Mouse (Mus musculus) midbrain, postnatal 0 days (tissue): ENCODE data around the gene Tenm4. TPM values are rescaled to one million over a fixed set of nuclear protein-coding genes. Genes with fewer than 3 reads are reported as not detected.

Source experiments
- ATAC-seq: fragments of 200-750 bp; cut with Nextera tagmentation; 2 replicates; pipeline ENCODE4 v1.8.0; 2017; ENCODE audit warnings: moderate number of reproducible peaks, mild to moderate bottlenecking, moderate TSS enrichment, moderate library complexity; ENCODE audit not compliant: low FRiP score
- DNase-seq: peaks from one replicate; pipeline ENCODE4 v3.0.0-alpha.2; 2015; ENCODE audit warnings: low spot score
- H3K27ac ChIP-seq: fragments of 300-500 bp; sonication (generic); 2 replicates; pipeline ENCODE4 v1.5.1; 2014; ENCODE audit warnings: low read depth, mild to moderate bottlenecking, low read length, mixed read lengths
- H3K27me3 ChIP-seq: fragments of 300-500 bp; sonication (generic); 2 replicates; pipeline ENCODE4 v1.6.1; 2014; ENCODE audit warnings: low read length, control low read depth, mixed read lengths; ENCODE audit not compliant: insufficient read depth
- H3K36me3 ChIP-seq: fragments of 300-500 bp; sonication (generic); 2 replicates; pipeline ENCODE4 v1.6.1; 2014; ENCODE audit warnings: low read length, control low read depth, mixed read lengths; ENCODE audit not compliant: insufficient read depth
- H3K4me1 ChIP-seq: fragments of 300-500 bp; sonication (generic); 2 replicates; pipeline ENCODE4 v1.6.1; 2014; ENCODE audit warnings: mild to moderate bottlenecking, control low read depth, antibody characterized with exemption, low read length, mixed read lengths; ENCODE audit not compliant: insufficient read depth
- H3K4me2 ChIP-seq: fragments of 300-500 bp; sonication (generic); 2 replicates; pipeline ENCODE4 v1.6.1; 2014; ENCODE audit warnings: low read depth, mild to moderate bottlenecking, low read length, mixed read lengths; ENCODE audit not compliant: poor library complexity, severe bottlenecking
- H3K4me3 ChIP-seq: fragments of 300-500 bp; sonication (generic); 2 replicates; pipeline ENCODE4 v1.5.1; 2014; ENCODE audit warnings: low read depth, mild to moderate bottlenecking, low read length, moderate library complexity
- H3K9ac ChIP-seq: fragments of 300-500 bp; sonication (generic); replicated peaks from 2 replicates; pipeline ENCODE4 v1.6.1; 2014; ENCODE audit warnings: mild to moderate bottlenecking, low read length, moderate library complexity, mixed read lengths; ENCODE audit not compliant: poor library complexity, severe bottlenecking
- H3K9me3 ChIP-seq: fragments of 300-500 bp; sonication (generic); 2 replicates; pipeline ENCODE4 v1.6.1; 2016; ENCODE audit warnings: low read length, control low read depth
- CTCF ChIP-seq: IDR thresholded peaks from 2 replicates; pipeline ENCODE4 v1.5.1; 2016; ENCODE audit warnings: antibody characterized with exemption, mild to moderate bottlenecking
- WGBS: fragments of 180-500 bp; shearing (Covaris S2); extraction: QIAGEN DNeasy Blood & Tissue Kit; methylation state at CpG from one replicate; pipeline ENCODE4 v1.1.7; 2014; 5-methylcytosine and 5-hydroxymethylcytosine counted together
- polyA plus RNA-seq: library from polyadenylated mRNA; unstranded; fragments of >200 nt; fragmentation: Nextera tagmentation; extraction: Ambion mirVana; gene quantifications from 2 replicates; pipeline ENCODE4 v1.2.1, GENCODE M21; 2015
- total RNA-seq: library from RNA; depleted of rRNA; stranded (reverse); fragments of >200 nt; gene quantifications from 2 replicates; pipeline ENCODE4 v1.2.3, GENCODE M21; 2014

Tenm4 gene
- total and polyA plus RNA-seq, 2 experiments from 2014 or later: 35.9 to 56.0 TPM

DNA sequence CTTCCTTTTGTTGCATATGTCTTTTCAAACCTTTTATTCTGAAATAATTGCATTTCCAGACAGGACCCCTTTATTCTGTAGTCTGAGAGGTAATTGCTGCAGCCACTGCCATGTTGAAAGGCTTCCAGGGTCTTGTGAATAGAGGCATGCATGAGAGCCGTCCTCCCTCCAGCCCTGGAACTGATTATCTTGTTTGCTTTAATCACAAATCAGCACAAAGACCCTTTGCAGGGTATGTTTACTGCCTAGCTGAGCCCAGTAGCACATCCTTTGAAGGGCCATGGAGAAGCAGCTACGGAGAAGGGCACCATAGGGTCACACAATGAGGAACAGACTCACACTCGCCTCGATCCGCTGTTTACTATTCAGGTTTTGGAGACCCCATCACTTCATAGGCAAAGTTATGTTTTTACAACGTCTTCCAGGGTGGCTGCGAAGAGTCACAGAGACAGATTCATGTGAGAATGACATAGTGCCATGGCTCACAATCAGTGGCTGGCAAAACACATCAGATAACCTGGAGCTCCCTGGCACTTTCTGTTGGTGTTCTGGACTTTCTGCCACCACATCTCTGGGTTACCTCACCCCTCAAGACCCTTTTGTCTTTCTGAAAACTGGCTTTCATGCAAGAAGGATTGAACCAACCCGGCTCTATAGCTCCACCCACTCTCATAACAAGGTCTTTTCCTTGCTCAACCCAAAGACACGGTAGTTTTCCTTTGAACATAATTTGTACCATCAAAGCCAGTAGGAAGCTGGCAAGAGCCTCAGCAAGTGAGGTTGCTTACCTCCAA lies 425.6 kb downstream of the Tenm4 start:
- no peak for TF ChIP-seq CTCF
- H3K27me3 ChIP-seq: no peaks in the 10 kb centered on the region
- H3K4me3 ChIP-seq: no peak overlapping the region
- no peak overlapping the region for H3K4me2 ChIP-seq
- H3K9ac ChIP-seq: no peak overlapping the region
- H3K27ac ChIP-seq: no peak overlapping the region
- no peak for ATAC-seq
- no peaks in the 10 kb centered on the region for H3K4me1 ChIP-seq
- no peaks in the 10 kb centered on the region for H3K36me3 ChIP-seq
- no peak for DNase-seq
- WGBS: 64% methylated on average over 9 of the region's 9 CpGs
- no peaks in the 10 kb centered on the region for H3K9me3 ChIP-seq

DNA sequence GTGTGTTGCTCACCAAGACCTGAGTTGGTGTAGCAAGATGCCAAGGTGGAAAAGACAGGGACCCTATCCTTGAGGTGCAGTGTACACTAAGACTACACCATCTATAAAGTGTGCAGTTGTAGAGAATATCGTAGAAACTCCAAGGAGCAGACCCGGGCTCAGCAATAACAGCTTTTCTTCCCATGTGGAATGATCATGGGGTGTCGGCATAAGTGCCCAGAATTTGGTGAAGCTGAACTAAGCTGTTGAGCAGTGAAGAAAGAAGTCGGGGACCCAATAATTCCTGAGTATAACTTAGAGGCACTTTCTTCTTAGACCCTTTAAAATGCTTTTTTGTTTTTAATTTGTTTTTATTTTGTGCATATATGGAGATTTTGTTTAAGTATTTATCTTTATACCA lies 426.8 kb downstream of the Tenm4 start:
- no peak for ATAC-seq
- no peaks in the 10 kb centered on the region for H3K4me1 ChIP-seq
- DNase-seq: no peak
- H3K36me3 ChIP-seq: no peaks in the 10 kb centered on the region
- 90% methylated on average over 4 of the region's 4 CpGs for WGBS
- H3K4me2 ChIP-seq: no peak overlapping the region
- no peak overlapping the region for H3K27ac ChIP-seq
- no peaks in the 10 kb centered on the region for H3K9me3 ChIP-seq
- no peak overlapping the region for H3K9ac ChIP-seq
- no peaks in the 10 kb centered on the region for H3K27me3 ChIP-seq
- TF ChIP-seq CTCF: no peak
- H3K4me3 ChIP-seq: no peak overlapping the region

DNA sequence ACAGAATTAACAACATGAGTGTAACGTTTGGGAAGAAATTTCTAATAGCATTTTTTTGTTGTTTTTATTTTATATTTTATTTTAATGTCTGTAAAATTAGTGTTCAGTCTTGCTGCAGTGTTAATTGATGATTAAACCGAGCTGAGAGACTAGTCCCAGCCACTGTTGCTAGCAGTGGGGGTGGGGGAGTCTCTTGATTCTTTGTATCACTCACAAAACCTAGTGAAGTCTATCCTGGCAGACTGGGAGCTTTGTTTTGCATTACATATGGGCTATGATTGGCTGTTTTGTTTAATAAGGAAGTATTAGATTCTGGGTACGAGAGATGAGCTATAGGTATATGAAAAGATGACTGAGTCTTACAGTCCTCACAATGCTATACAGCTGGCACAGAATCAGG lies 428.0 kb downstream of the Tenm4 start:
- H3K9me3 ChIP-seq: no peaks in the 10 kb centered on the region
- DNase-seq (no peak), ATAC-seq (no peak)
- no peaks in the 10 kb centered on the region for H3K36me3 ChIP-seq
- no peak overlapping the region for H3K9ac ChIP-seq
- no peak overlapping the region for H3K4me2 ChIP-seq
- H3K4me1 ChIP-seq: no peaks in the 10 kb centered on the region
- WGBS: 78% methylated on average over 3 of the region's 3 CpGs
- no peak overlapping the region for H3K27ac ChIP-seq
- TF ChIP-seq CTCF: no peak
- no peak overlapping the region for H3K4me3 ChIP-seq
- H3K27me3 ChIP-seq: no peaks in the 10 kb centered on the region

DNA sequence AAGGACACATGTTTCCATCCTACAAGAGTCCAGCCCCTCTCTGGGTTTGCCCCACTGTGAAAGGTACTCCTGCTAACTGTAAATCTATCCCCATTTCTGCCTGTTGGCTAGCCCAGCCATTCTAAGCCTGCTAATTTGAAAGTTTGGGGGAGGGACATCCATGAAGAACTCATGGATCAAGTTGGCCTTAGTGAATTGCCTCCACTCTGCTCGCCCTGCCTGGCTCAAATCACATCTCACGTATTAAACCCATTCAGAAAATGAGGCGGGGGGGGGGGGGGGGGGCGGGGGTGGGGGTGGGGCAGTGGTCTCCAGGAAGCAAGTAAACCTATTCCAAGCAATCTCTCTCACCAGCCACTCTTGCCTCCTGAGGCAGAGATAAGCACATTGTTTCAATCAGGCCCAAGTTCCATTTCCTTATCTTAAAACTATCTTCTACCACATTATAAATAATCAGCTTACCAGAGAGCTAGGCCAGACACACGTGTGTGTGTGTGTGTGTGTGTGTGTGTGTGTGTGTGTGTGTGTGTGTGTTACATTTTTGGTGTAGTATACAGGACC lies 429.4 kb downstream of the Tenm4 start:
- 66% methylated on average over 4 of the region's 5 CpGs for WGBS
- no peak for ATAC-seq

DNA sequence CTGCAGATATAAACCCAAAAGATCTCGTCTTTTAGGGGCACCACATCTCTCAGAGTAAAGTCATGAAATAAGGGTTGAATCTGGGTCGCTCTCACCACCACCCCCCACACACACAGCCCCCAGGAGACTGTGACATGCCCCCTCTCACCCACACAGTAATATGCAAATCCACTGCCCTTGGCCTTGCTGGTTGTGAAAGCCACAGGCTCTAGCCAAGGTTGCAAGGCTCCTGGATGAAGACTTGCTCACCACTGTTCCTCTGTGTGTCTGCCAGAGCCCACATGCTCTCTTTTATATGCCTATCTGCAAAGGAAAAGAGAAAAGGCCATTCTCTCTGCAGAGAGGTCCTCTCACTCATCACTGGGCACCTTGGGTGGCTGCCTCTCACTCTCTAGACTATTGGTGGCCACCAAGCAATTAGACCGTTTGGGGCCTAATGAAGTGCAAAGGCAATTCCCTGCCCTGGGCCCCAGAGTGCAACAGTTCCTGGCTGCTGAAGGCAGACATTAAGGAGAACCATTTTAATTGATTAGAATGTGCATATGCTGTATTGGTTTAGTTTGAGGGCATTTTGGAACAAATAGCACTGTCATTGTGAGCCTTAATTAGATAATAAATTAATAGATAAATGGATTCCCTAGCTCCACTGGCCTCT lies 433.2 kb downstream of the Tenm4 start:
- H3K9ac ChIP-seq: no peak overlapping the region
- H3K4me2 ChIP-seq: no peak overlapping the region
- no peaks in the 10 kb centered on the region for H3K36me3 ChIP-seq
- 85% methylated on average over 3 of the region's 3 CpGs for WGBS
- H3K9me3 ChIP-seq: no peaks in the 10 kb centered on the region
- no peak overlapping the region for H3K4me3 ChIP-seq
- no peak for TF ChIP-seq CTCF
- H3K27ac ChIP-seq: no peak overlapping the region
- H3K27me3 ChIP-seq: no peaks in the 10 kb centered on the region
- DNase-seq (no peak), ATAC-seq (no peak)
- no peaks in the 10 kb centered on the region for H3K4me1 ChIP-seq

More for the DNA sequence above, 429.4 kb downstream of the Tenm4 start:
- no peaks in the 10 kb centered on the region for H3K27me3 ChIP-seq
- H3K9ac ChIP-seq: no peak overlapping the region
- H3K4me2 ChIP-seq: no peak overlapping the region
- H3K4me1 ChIP-seq: no peaks in the 10 kb centered on the region
- H3K27ac ChIP-seq: no peak overlapping the region
- H3K36me3 ChIP-seq: no peaks in the 10 kb centered on the region
- no peak for TF ChIP-seq CTCF
- no peak for DNase-seq
- H3K4me3 ChIP-seq: no peak overlapping the region
- H3K9me3 ChIP-seq: no peaks in the 10 kb centered on the region

DNA sequence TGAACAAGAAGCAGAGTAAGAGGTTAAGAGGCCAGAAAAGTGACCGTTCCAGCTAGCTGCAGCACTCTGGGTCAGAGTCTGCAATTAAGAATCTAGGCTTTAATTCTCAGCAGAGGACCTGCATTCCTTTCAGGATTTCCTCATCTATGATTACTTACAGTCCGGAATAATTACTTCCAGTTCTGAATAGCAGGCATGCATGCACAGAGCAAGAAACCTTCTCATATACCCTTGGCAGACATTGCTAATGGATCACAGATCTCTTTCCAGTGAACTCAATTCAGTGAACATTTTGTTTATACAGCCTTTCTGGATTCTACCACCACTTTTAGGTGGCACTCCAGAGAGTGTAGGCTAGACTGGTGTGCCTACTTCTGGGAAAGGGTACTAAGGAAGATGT lies 434.3 kb downstream of the Tenm4 start:
- Histone ChIP-seq H3K4me3 (no peak overlapping the region), H3K27me3 (no peaks in the 10 kb centered on the region), H3K27ac (no peak overlapping the region), H3K9ac (no peak overlapping the region), H3K36me3 (no peaks in the 10 kb centered on the region), H3K9me3 (no peaks in the 10 kb centered on the region), H3K4me2 (no peak overlapping the region), H3K4me1 (no peaks in the 10 kb centered on the region)
- 84% methylated on average over 2 of the region's 2 CpGs for WGBS
- no peak for TF ChIP-seq CTCF
- no peak for ATAC-seq
- DNase-seq: no peak
